Mouse (Mus musculus) monocyte, adult 2 months (primary cell): ENCODE measurements around the gene Nrf1.

Experiments
- DNase-seq, 2 experiments: peaks; one replicate each; pipeline ENCODE4 v3.0.0; 2022; ENCODE audit warnings: low spot score in 2 of 2, low read depth in 1 of 2

Nrf1 gene

DNA sequence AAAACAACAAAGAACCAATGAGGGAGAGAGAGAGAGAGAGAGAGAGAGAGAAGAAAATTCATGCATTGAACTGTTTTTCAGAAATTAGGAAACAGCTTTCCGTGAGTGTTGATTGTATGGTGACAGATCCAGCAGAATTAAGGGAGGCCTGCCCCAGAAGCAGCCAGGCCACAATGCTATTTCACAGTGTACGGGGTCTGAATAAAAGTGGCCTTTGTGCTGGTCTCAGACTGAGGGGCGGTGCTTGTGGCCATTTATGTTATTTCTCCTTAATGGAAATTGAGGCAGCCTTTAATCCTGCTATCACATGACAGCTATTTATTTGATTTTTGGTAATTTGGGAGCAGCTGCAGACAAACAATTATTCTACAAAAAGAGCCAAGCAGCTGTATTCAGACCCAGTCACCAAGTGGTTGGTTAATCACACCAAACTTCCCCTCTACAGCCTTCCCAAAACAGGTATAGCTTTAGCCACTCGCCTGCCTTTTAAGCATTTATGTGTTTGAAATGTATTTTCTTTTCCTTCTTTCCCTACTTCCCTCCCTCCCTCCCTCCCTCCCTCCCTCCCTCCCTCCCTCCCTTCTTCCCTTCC lies 31.2 kb downstream of the Nrf1 start:
- DNase-seq = no peak

- no peak for DNase-seq
Observed at GRCm38 (mm10) chr6:30081339-30081738, 33.6 kb downstream of the Nrf1 start.

GRCm38 (mm10) chr6:30083307-30083706 lies 35.5 kb downstream of the Nrf1 start:
- no peak for DNase-seq

- no peak for DNase-seq
Observed at GRCm38 (mm10) chr6:30085351-30085750, 37.6 kb downstream of the Nrf1 start.

GRCm38 (mm10) chr6:30091221-30091620 lies 43.4 kb downstream of the Nrf1 start:
- no peak for DNase-seq

- no peak for DNase-seq
Observed at GRCm38 (mm10) chr6:30092816-30093215, 45.0 kb downstream of the Nrf1 start.

DNA sequence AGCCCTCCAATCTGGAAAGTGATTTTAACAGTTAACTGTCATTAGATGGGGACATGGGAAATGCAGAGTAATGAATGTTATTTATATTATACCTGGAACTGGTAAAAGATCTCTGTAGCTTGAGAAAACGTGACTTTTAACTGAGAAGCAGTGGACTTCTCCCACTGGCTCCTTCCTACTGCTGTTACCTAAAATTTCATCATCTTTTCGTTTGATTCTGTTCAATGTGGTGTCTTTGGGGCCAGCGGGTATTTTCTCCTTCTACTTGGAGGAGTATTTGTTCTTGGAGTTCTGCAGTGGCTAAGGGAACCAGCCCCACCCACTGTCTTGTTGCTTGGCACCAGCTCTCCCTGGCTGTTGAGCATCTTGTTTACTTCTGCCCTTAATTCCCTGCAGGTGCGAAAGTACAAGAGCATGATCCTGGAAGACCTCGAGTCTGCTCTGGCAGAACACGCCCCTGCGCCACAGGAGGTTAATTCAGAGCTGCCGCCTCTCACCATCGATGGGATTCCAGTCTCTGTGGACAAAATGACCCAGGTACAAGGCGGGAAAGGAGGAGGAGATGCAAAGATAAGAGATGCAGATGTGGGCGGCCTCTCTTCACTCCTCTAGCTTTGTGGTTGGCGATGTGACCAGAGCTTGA lies 54.1 kb downstream of the Nrf1 start:
- no peak for DNase-seq

DNA sequence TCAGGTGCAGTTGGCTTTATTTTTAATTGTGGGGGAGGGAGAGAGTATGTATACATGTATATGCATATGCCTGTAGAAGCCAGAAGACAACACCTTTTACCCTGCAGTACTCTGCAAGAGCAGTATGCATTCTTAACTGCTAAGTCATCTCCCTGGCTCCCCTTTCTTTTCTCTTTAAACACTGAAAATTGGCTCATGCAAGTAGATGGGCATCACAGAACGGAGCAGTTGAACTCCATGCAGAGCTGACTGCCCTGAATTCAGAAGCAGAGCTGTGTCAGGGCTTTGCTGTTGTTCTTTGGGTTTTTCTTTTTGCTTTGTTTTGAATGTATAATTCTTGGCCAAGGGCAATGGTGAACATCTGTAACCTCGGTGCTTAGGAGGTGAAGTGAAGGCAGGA lies 58.3 kb downstream of the Nrf1 start:
- no peak for DNase-seq

- DNase-seq = no peak
Observed at GRCm38 (mm10) chr6:30107456-30107855, 59.7 kb downstream of the Nrf1 start.

- DNase-seq = no peak
Observed at GRCm38 (mm10) chr6:30109820-30110502, 62.2 kb downstream of the Nrf1 start.

GRCm38 (mm10) chr6:30112349-30113132 lies 64.8 kb downstream of the Nrf1 start:
- no peak for DNase-seq

DNA sequence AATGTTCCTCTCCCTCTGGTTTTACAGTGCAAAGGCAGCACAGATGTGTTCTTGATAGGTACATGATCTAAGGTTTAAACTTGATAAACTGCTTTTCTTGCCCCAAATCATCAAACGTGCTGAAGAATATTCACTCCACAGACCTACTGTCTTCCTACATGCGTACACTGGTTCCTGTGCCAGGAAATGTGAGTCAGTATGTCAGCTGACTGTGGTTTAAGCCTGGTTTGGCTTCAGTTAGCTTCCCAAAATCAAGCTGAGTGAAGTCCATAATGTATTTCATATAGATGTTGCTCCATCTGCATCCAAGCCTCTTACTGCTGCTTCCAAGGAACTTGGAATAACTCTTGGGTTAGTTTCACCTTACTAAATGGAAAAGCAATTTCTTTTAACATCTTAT lies 66.3 kb downstream of the Nrf1 start:
- no peak for DNase-seq

DNA sequence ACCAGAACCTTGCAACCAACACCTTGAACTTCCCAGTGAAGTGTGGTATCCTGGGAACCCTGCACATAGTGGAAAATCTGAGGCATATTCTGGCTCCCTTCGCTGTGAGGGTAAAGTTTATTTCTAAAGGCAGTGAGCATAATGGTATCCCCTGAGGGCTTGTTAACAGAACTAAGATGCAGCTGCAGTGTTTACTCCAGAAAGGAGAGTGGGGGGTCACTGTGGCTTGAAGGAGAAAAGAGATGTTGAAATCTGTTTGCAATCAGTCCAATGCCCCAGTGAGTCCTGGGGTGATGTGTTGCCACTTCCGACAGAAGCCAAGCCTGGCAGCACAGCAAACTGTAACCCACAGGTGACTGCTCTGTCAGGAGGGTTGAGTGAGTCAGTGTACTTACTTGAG lies 73.4 kb downstream of the Nrf1 start:
- DNase-seq = no peak

DNA sequence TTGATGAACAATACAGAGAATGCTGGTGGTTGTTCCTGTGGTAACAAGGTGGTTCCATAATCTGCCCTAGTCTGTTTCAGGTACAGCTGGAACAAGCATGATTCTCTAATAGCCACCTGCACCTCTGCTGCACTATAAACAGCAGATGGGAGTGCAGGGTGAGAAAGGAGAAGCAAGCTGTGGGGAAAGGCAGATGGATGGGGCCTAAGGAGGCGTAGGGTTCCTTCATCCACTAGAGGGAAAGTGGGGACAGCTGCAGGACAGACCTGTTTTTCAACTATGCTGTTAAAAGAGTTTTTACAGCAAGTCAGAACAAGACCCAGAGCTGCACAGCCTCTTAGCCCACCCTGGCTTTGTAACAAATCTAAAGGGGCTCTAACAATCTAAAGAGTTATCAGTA lies 73.8 kb downstream of the Nrf1 start:
- no peak for DNase-seq

DNA sequence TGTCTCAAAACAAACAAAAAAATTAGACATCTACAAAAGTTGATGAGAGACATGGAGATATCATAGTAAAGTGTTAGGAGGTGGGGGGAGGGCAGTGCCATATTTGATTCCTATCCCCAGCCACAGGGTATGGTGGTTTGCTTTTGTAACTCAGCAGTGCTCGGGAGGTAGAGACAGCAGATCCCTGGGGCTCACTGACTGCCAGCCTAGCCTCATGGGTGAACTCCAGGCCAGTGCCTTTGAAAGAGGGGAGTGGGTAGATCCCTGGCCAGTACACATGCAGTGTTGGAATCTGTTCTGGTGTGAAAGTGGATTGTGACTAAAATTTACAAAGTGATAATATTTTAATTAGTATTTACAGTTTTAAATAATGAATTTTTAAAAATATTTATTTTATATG lies 75.6 kb downstream of the Nrf1 start:
- no peak for DNase-seq

- no peak for DNase-seq
Observed at GRCm38 (mm10) chr6:30126060-30126459, 78.3 kb downstream of the Nrf1 start.

DNA sequence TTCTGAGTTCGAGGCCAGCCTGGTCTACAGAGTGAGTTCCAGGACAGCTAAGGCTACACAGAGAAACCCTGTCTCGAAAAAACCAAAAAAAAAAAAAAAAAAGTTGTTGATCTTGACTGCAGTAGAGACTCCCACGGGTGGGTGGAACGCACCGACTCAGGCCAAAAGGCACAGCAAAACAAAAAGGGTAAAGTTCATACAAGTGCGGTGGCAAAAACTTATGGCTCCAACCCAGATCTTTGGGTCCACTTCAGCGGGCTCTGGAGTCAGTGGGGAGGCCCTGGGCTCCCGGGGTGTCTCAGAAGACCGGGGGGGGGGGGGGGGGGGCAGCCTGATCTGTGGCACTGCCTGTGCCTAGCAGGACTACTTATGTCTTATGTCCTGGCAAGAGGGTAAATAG lies 79.0 kb downstream of the Nrf1 start:
- DNase-seq = no peak

DNA sequence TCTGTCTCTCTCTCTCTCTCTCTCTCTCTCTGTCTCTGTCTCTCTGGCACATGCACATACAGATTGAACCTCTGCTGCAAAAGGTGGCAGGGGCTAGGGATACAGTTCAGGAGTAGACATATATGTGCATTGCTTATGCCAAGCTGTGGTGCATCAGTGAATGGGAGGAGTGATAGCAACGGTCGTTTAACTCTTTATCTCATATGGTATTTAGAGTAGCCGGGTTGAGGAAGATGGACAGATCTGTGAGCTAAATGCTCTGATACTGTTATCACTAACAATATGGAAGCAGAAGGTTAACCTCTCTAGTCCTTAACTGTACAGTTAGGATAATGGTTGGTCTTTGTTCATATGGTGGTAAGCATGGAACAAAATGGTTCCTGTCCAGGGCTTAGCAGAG lies 84.6 kb downstream of the Nrf1 start:
- no peak for DNase-seq

DNA sequence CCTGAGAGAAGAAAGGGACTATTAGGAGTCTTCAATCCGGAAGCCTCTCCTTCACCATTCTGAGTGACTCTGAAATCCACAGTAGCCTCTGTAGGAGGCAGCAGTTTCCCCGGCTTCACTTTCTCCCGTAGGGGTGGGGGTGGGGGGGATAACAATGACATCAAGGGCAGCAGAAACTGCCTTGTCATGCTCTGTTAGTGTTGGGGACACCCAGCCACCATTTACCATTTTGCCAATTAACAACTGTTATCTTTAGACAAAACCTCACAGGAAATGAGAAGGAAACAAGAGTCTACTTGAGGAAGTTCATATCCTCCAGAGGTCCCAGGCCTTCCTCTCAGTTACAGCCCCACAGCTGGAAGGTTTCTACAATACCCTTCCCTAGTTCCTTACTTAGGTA lies 87.8 kb downstream of the Nrf1 start:
- no peak for DNase-seq

GRCm38 (mm10) chr6:30137227-30137626 lies 89.4 kb downstream of the Nrf1 start:
- DNase-seq = no peak

DNA sequence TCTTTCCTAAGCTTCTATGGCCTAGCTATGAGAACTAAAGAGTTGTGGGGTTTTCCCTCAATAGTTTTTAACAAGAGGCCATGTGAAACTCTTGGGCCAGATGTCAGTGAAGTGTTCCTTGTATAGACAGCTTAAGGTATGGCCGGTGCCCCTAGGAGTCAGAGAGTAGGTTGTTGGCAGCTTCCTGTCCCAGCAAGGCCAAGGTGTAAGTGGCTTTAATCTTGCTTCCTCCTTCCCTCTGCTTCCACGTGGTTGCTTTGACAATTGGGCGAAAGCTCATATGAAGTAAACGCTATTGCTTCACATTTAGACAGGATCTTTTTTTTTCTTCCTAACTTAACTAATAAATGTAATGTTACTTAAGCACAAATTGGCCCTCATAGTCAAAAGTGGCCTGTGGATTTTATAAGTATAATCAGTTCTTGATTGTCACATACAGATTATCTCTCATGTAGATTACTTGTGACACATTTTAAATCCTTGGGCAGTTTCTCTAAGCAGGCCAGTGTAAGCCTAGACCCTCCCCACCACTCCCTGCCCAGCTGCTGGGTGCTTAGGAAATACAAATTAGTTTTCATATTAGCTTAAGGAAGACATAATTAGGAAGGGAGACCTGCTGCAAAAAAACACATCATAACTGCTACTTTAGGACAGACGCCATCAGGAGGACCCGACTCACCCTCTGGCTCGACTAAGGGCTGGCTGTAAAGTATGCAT lies 91.7 kb downstream of the Nrf1 start:
- no peak for DNase-seq
